Mouse (Mus musculus): ENCODE results near the gene Caln1. TPM values are rescaled to one million over a fixed set of nuclear protein-coding genes. Genes with fewer than 3 reads are reported as not detected.

Caln1 gene
- total and polyA plus RNA-seq, 2 experiments from 2014 or later = not detected

GRCm38 (mm10) chr5:130335462-130335861, 33.8 kb upstream of the Caln1 start:
- no peak for DNase-seq (ENCODE audit: low spot score)
- ATAC-seq (ENCODE audit: insufficient read depth, low read depth) = no peak
- peaks cover 33% of the 10 kb centered on the region for H3K36me3 ChIP-seq (replicated peaks; ENCODE audit: control insufficient read depth, insufficient read depth, low read length)
- no peaks in the 10 kb centered on the region for H3K4me1 ChIP-seq (ENCODE audit: control insufficient read depth, insufficient read depth)
- no peak overlapping the region for H3K4me2 ChIP-seq (ENCODE audit: low read depth, low read length)
- H3K27ac ChIP-seq (ENCODE audit: low read depth) = no peak overlapping the region
- H3K27me3 ChIP-seq (ENCODE audit: control insufficient read depth, insufficient read depth, low read length) = no peaks in the 10 kb centered on the region
- no peak for TF ChIP-seq CTCF (IDR thresholded peaks at IDR 0.05; ENCODE audit: low read depth)
- H3K4me3 ChIP-seq (ENCODE audit: low read depth, low read length) = no peak overlapping the region
- 96% methylated on average over 4 of the region's 4 CpGs for WGBS
- no peaks in the 10 kb centered on the region for H3K9me3 ChIP-seq (replicated peaks; ENCODE audit: control insufficient read depth, low read length)
- no peak overlapping the region for H3K9ac ChIP-seq (replicated peaks; ENCODE audit: low read depth, low read length)

GRCm38 (mm10) chr5:130340656-130341055, 28.6 kb upstream of the Caln1 start:
- no peaks in the 10 kb centered on the region for H3K4me1 ChIP-seq (ENCODE audit: control insufficient read depth, insufficient read depth)
- no peak overlapping the region for H3K9ac ChIP-seq (replicated peaks; ENCODE audit: low read depth, low read length)
- 90% methylated on average over 15 of the region's 15 CpGs for WGBS
- no peak for TF ChIP-seq EP300 (IDR thresholded peaks at IDR 0.05; ENCODE audit: low read depth)
- TF ChIP-seq CTCF (IDR thresholded peaks at IDR 0.05; ENCODE audit: low read depth) = no peak
- no peak overlapping the region for H3K4me2 ChIP-seq (ENCODE audit: low read depth, low read length)
- H3K27me3 ChIP-seq (ENCODE audit: control insufficient read depth, insufficient read depth, low read length) = no peaks in the 10 kb centered on the region
- ATAC-seq (ENCODE audit: insufficient read depth, low read depth) (no peak), DNase-seq (ENCODE audit: low spot score) (no peak)
- no peak overlapping the region for H3K27ac ChIP-seq (ENCODE audit: low read depth)
- no peak overlapping the region for H3K4me3 ChIP-seq (ENCODE audit: low read depth, low read length)
- no peaks in the 10 kb centered on the region for H3K9me3 ChIP-seq (replicated peaks; ENCODE audit: control insufficient read depth, low read length)
- H3K36me3 ChIP-seq (replicated peaks; ENCODE audit: control insufficient read depth, insufficient read depth, low read length) = peaks cover 35% of the 10 kb centered on the region

GRCm38 (mm10) chr5:130344999-130345398, 24.3 kb upstream of the Caln1 start:
- Histone ChIP-seq H3K9me3 (replicated peaks; ENCODE audit: control insufficient read depth, low read length) (no peaks in the 10 kb centered on the region), H3K36me3 (replicated peaks; ENCODE audit: control insufficient read depth, insufficient read depth, low read length) (peaks cover 15% of the 10 kb centered on the region; the same call in 1 of the 2 replicates), H3K4me3 (ENCODE audit: low read depth, low read length) (no peak overlapping the region), H3K27me3 (ENCODE audit: control insufficient read depth, insufficient read depth, low read length) (no peaks in the 10 kb centered on the region), H3K4me2 (ENCODE audit: low read depth, low read length) (no peak overlapping the region), H3K9ac (replicated peaks; ENCODE audit: low read depth, low read length) (no peak overlapping the region), H3K27ac (ENCODE audit: low read depth) (no peak overlapping the region), H3K4me1 (ENCODE audit: control insufficient read depth, insufficient read depth) (no peaks in the 10 kb centered on the region)
- TF ChIP-seq EP300 (IDR thresholded peaks at IDR 0.05; ENCODE audit: low read depth) (no peak), CTCF (IDR thresholded peaks at IDR 0.05; ENCODE audit: low read depth) (no peak)
- WGBS = 72% methylated on average over 7 of the region's 7 CpGs
- ATAC-seq (ENCODE audit: insufficient read depth, low read depth) (no peak), DNase-seq (ENCODE audit: low spot score) (no peak)

GRCm38 (mm10) chr5:130345871-130346270, 23.4 kb upstream of the Caln1 start:
- Histone ChIP-seq H3K27ac (ENCODE audit: low read depth) (no peak overlapping the region), H3K4me1 (ENCODE audit: control insufficient read depth, insufficient read depth) (no peaks in the 10 kb centered on the region), H3K27me3 (ENCODE audit: control insufficient read depth, insufficient read depth, low read length) (no peaks in the 10 kb centered on the region), H3K4me2 (ENCODE audit: low read depth, low read length) (no peak overlapping the region), H3K36me3 (replicated peaks; ENCODE audit: control insufficient read depth, insufficient read depth, low read length) (peaks cover 7% of the 10 kb centered on the region; the same call in 1 of the 2 replicates), H3K4me3 (ENCODE audit: low read depth, low read length) (no peak overlapping the region), H3K9me3 (replicated peaks; ENCODE audit: control insufficient read depth, low read length) (no peaks in the 10 kb centered on the region), H3K9ac (replicated peaks; ENCODE audit: low read depth, low read length) (no peak overlapping the region)
- ATAC-seq (ENCODE audit: insufficient read depth, low read depth) (no peak), DNase-seq (ENCODE audit: low spot score) (no peak)
- 70% methylated on average over 2 of the region's 2 CpGs for WGBS
- no peak for TF ChIP-seq EP300 (IDR thresholded peaks at IDR 0.05; ENCODE audit: low read depth)
- no peak for TF ChIP-seq CTCF (IDR thresholded peaks at IDR 0.05; ENCODE audit: low read depth)

- H3K4me3 ChIP-seq (ENCODE audit: low read depth, low read length) = no peak overlapping the region
- no peak for TF ChIP-seq CTCF (IDR thresholded peaks at IDR 0.05; ENCODE audit: low read depth)
- no peak for TF ChIP-seq EP300 (IDR thresholded peaks at IDR 0.05; ENCODE audit: low read depth)
- no peak overlapping the region for H3K9ac ChIP-seq (replicated peaks; ENCODE audit: low read depth, low read length)
- H3K36me3 ChIP-seq (replicated peaks; ENCODE audit: control insufficient read depth, insufficient read depth, low read length) = no peaks in the 10 kb centered on the region
- no peaks in the 10 kb centered on the region for H3K4me1 ChIP-seq (ENCODE audit: control insufficient read depth, insufficient read depth)
- no peak overlapping the region for H3K27ac ChIP-seq (ENCODE audit: low read depth)
- DNase-seq (ENCODE audit: low spot score) (no peak), ATAC-seq (ENCODE audit: insufficient read depth, low read depth) (no peak)
- no peaks in the 10 kb centered on the region for H3K27me3 ChIP-seq (ENCODE audit: control insufficient read depth, insufficient read depth, low read length)
- WGBS = 57% methylated on average over 7 of the region's 7 CpGs
- H3K9me3 ChIP-seq (replicated peaks; ENCODE audit: control insufficient read depth, low read length) = no peaks in the 10 kb centered on the region
- H3K4me2 ChIP-seq (ENCODE audit: low read depth, low read length) = no peak overlapping the region
These were observed 14.0 kb upstream of the Caln1 start for GRCm38 (mm10) chr5:130355223-130355622.

GRCm38 (mm10) chr5:130363111-130363510, 6.1 kb upstream of the Caln1 start:
- H3K27ac ChIP-seq (ENCODE audit: low read depth) = no peak overlapping the region
- H3K27me3 ChIP-seq (ENCODE audit: control insufficient read depth, insufficient read depth, low read length) = no peaks in the 10 kb centered on the region
- DNase-seq (ENCODE audit: low spot score) (no peak), ATAC-seq (ENCODE audit: insufficient read depth, low read depth) (no peak)
- TF ChIP-seq EP300 (IDR thresholded peaks at IDR 0.05; ENCODE audit: low read depth) (no peak), CTCF (IDR thresholded peaks at IDR 0.05; ENCODE audit: low read depth) (no peak)
- H3K4me2 ChIP-seq (ENCODE audit: low read depth, low read length) = no peak overlapping the region
- 45% methylated on average over 4 of the region's 4 CpGs for WGBS
- no peaks in the 10 kb centered on the region for H3K9me3 ChIP-seq (replicated peaks; ENCODE audit: control insufficient read depth, low read length)
- H3K4me1 ChIP-seq (ENCODE audit: control insufficient read depth, insufficient read depth) = no peaks in the 10 kb centered on the region
- H3K4me3 ChIP-seq (ENCODE audit: low read depth, low read length) = no peak overlapping the region
- no peaks in the 10 kb centered on the region for H3K36me3 ChIP-seq (replicated peaks; ENCODE audit: control insufficient read depth, insufficient read depth, low read length)
- H3K9ac ChIP-seq (replicated peaks; ENCODE audit: low read depth, low read length) = no peak overlapping the region
